Mouse (Mus musculus) spleen, postnatal 36 days (tissue): ENCODE data around the gene Ddah1.

ENCODE experiments used
- DNase-seq, 2 experiments: peaks; one replicate each; pipeline ENCODE4 v3.0.0; 2022; ENCODE audit warnings: low spot score in 2 of 2, mixed read lengths in 1 of 2

The Ddah1 gene

GRCm38 (mm10) chr3:145816807-145817206 is 58.3 kb downstream of the Ddah1 start:
- DNase-seq: no peak

- DNase-seq: no peak
Measured at GRCm38 (mm10) chr3:145817276-145817675, 58.8 kb downstream of the Ddah1 start.

GRCm38 (mm10) chr3:145820439-145820838 is 62.0 kb downstream of the Ddah1 start:
- DNase-seq: no peak

- DNase-seq: no peak
Measured at GRCm38 (mm10) chr3:145820938-145821337, 62.5 kb downstream of the Ddah1 start.

GRCm38 (mm10) chr3:145822201-145822600 is 63.7 kb downstream of the Ddah1 start:
- no peak for DNase-seq

GRCm38 (mm10) chr3:145823661-145824060 is 65.2 kb downstream of the Ddah1 start:
- DNase-seq: no peak

- no peak for DNase-seq
Measured at GRCm38 (mm10) chr3:145825416-145826055, 67.1 kb downstream of the Ddah1 start.

GRCm38 (mm10) chr3:145827191-145828045 is 68.9 kb downstream of the Ddah1 start:
- DNase-seq: no peak

- DNase-seq: no peak
Measured at GRCm38 (mm10) chr3:145828906-145829305, 70.4 kb downstream of the Ddah1 start.

GRCm38 (mm10) chr3:145833948-145834538 is 75.6 kb downstream of the Ddah1 start:
- DNase-seq: no peak

GRCm38 (mm10) chr3:145838281-145838680 is 79.8 kb downstream of the Ddah1 start:
- DNase-seq: no peak

GRCm38 (mm10) chr3:145841961-145842710 is 83.7 kb downstream of the Ddah1 start:
- DNase-seq: no peak

- DNase-seq: no peak
Measured at GRCm38 (mm10) chr3:145843836-145844235, 85.4 kb downstream of the Ddah1 start.

GRCm38 (mm10) chr3:145844891-145845290 is 86.4 kb downstream of the Ddah1 start:
- DNase-seq: no peak

- no peak for DNase-seq
Measured at GRCm38 (mm10) chr3:145846255-145846654, 87.8 kb downstream of the Ddah1 start.

GRCm38 (mm10) chr3:145852041-145852440 is 93.6 kb downstream of the Ddah1 start:
- DNase-seq: no peak

- no peak for DNase-seq
Measured at GRCm38 (mm10) chr3:145852800-145853199, 94.3 kb downstream of the Ddah1 start.

GRCm38 (mm10) chr3:145853713-145854112 is 95.2 kb downstream of the Ddah1 start:
- no peak for DNase-seq

GRCm38 (mm10) chr3:145854427-145854826 is 96.0 kb downstream of the Ddah1 start:
- DNase-seq: no peak

- DNase-seq: no peak
Measured at GRCm38 (mm10) chr3:145855299-145855698, 96.8 kb downstream of the Ddah1 start.

- DNase-seq: no peak
Measured at GRCm38 (mm10) chr3:145858388-145858787, 99.9 kb downstream of the Ddah1 start.

- DNase-seq: no peak
Measured at GRCm38 (mm10) chr3:145862521-145862920, 104.0 kb downstream of the Ddah1 start.
